Mouse (Mus musculus) brain, embryonic 14.5 days (tissue): ENCODE measurements at regions not wholly inside any gene's neighbourhood (a gene's known extent, or its start where the extent isn't known, plus 50 kb on each side); places are given as distances from the start of the nearest gene placed in this dataset.

ENCODE experiments used
- CTCF ChIP-seq: fragments of 200-500 bp; IDR thresholded peaks from 2 replicates; pipeline ENCODE4 v1.5.1; 2012; ENCODE audit warnings: inconsistent platforms, mild to moderate bottlenecking, moderate library complexity, borderline replicate concordance; ENCODE audit not compliant: insufficient read depth, insufficient read length; ENCODE audit errors: extremely low read depth
- POLR2A ChIP-seq: fragments of 200-500 bp; IDR thresholded peaks from 2 replicates; pipeline ENCODE4 v1.6.1; 2012; ENCODE audit warnings: mild to moderate bottlenecking, inconsistent platforms, borderline replicate concordance; ENCODE audit not compliant: poor library complexity, insufficient read depth, insufficient read length, severe bottlenecking; ENCODE audit errors: extremely low read depth

DNA sequence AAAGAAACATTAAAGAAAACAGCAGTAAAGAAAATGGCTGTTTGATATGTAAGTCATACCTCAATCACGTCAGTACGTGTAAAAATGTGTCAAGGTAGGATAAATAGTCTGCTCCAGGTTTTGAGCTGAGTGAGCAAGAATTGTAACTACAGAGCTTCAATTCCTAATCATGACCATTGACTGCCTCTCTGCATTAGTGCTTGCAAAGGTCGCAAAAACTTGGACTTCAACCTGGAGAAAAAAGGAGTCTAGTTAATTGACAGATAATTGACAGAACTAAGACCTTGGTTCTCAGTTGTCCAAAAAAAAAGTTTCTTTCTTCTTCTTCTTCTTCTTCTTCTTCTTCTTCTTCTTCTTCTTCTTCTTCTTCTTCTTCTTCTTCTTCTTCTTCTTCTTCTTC, 759.5 kb downstream of the Phf3 start:
- TF ChIP-seq CTCF (no peak), POLR2A (no peak)
